Mouse (Mus musculus) liver, embryonic 14.5 days (tissue): ENCODE data around the gene Cc2d1a. TPM values are rescaled to one million over a fixed set of nuclear protein-coding genes. Genes with fewer than 3 reads are reported as not detected.

Source experiments
- ATAC-seq: fragments of 200-750 bp; cut with Nextera tagmentation; 2 replicates; pipeline ENCODE4 v1.8.0; 2017; ENCODE audit warnings: moderate number of reproducible peaks, mild to moderate bottlenecking, moderate library complexity; ENCODE audit not compliant: insufficient read depth
- DNase-seq, 3 experiments: peaks; one replicate each; pipeline ENCODE4 v3.0.0-alpha.2; 2012 to 2013; ENCODE audit warnings: low read depth in 3 of 3, low spot score in 3 of 3
- H3K27ac ChIP-seq: fragments of 300-500 bp; sonication (generic); 2 replicates; pipeline ENCODE4 v1.5.1; 2014; ENCODE audit warnings: moderate library complexity, mild to moderate bottlenecking, control low read depth, inconsistent platforms
- H3K27me3 ChIP-seq: fragments of 300-500 bp; sonication (generic); 2 replicates; pipeline ENCODE4 v1.6.1; 2014; ENCODE audit warnings: mild to moderate bottlenecking, low read length, moderate library complexity; ENCODE audit not compliant: control insufficient read depth, insufficient read depth
- H3K36me3 ChIP-seq: fragments of 300-500 bp; sonication (generic); replicated peaks from 2 replicates; pipeline ENCODE4 v1.6.1; 2014; ENCODE audit warnings: low read depth; ENCODE audit not compliant: control insufficient read depth, insufficient read depth
- H3K4me1 ChIP-seq, 2 experiments: fragments of 200-500 bp in 1 of 2; fragments of 300-500 bp in 1 of 2; sonication (generic) in 1 of 2; replicated peaks; 2 replicates each; pipeline ENCODE4 v1.6.1; 2012 to 2014; ENCODE audit warnings: antibody characterized with exemption in 1 of 2, inconsistent platforms in 1 of 2, low read length in 1 of 2; ENCODE audit not compliant: control insufficient read depth in 2 of 2, insufficient read depth in 2 of 2
- H3K4me2 ChIP-seq: fragments of 300-500 bp; sonication (generic); 2 replicates; pipeline ENCODE4 v1.6.1; 2014; ENCODE audit warnings: low read depth, mild to moderate bottlenecking, control low read depth, moderate library complexity
- H3K4me3 ChIP-seq, 2 experiments: fragments of 200-500 bp in 1 of 2; fragments of 300-500 bp in 1 of 2; sonication (generic) in 1 of 2; 2 replicates each; pipeline ENCODE4 v1.5.1; 2012 to 2014; ENCODE audit warnings: low read depth in 2 of 2, low read length in 2 of 2, mild to moderate bottlenecking in 2 of 2, control low read depth in 1 of 2, inconsistent platforms in 1 of 2, moderate library complexity in 1 of 2; ENCODE audit not compliant: insufficient read depth in 1 of 2
- H3K9ac ChIP-seq: fragments of 300-500 bp; sonication (generic); replicated peaks from 2 replicates; pipeline ENCODE4 v1.6.1; 2014; ENCODE audit warnings: mild to moderate bottlenecking, control low read depth, moderate library complexity
- H3K9me3 ChIP-seq: fragments of 300-500 bp; sonication (generic); 2 replicates; pipeline ENCODE4 v1.6.1; 2016; ENCODE audit warnings: low read length, mixed read lengths; ENCODE audit not compliant: control insufficient read depth
- CTCF ChIP-seq: IDR thresholded peaks from 2 replicates; pipeline ENCODE4 v1.5.1; 2016; ENCODE audit warnings: antibody characterized with exemption, low read depth, control low read depth
- EP300 ChIP-seq: IDR thresholded peaks from 2 replicates; pipeline ENCODE4 v1.6.1; 2016; ENCODE audit warnings: antibody characterized with exemption, low read depth
- WGBS: fragments of 180-500 bp; shearing (Covaris S2); extraction: QIAGEN DNeasy Blood & Tissue Kit; methylation state at CpG from one replicate; pipeline ENCODE4 v1.1.7; 2014; ENCODE audit not compliant: insufficient replicate concordance; 5-methylcytosine and 5-hydroxymethylcytosine counted together
- polyA plus RNA-seq, 2 experiments: library from polyadenylated mRNA; depleted of rRNA in 1 of 2; stranded (reverse) in 1 of 2; unstranded in 1 of 2; fragments of >200 nt; fragmentation: Nextera tagmentation in 1 of 2; extraction: Ambion mirVana in 1 of 2; gene quantifications; 2 replicates each; pipeline versions ENCODE4 v1.2.1 to v1.2.3; 2012 to 2014

Gene Cc2d1a
- polyA plus RNA-seq, 2 experiments = 2.3 to 3.4 TPM

GRCm38 (mm10) chr8:84090585-84090984, 57.2 kb downstream of the Cc2d1a start:
- Histone ChIP-seq H3K27me3 (no peaks in the 10 kb centered on the region), H3K4me1 (no peaks in the 10 kb centered on the region), H3K9me3 (no peaks in the 10 kb centered on the region), H3K4me3 (no peak overlapping the region), H3K27ac (no peak overlapping the region), H3K4me2 (no peak overlapping the region), H3K9ac (no peak overlapping the region), H3K36me3 (peaks cover 5% of the 10 kb centered on the region)
- no peak for DNase-seq
- no peak for ATAC-seq
- TF ChIP-seq CTCF = no peak
- TF ChIP-seq EP300 = no peak
- WGBS = 80% methylated on average over 8 of the region's 8 CpGs

- H3K9me3 ChIP-seq = no peaks in the 10 kb centered on the region
Measured at GRCm38 (mm10) chr8:84089277-84089676, 58.5 kb downstream of the Cc2d1a start.

GRCm38 (mm10) chr8:84087821-84088220, 59.9 kb downstream of the Cc2d1a start:
- H3K27me3 ChIP-seq = no peaks in the 10 kb centered on the region
- no peak for TF ChIP-seq CTCF
- TF ChIP-seq EP300 = no peak
- H3K36me3 ChIP-seq = peaks cover 2% of the 10 kb centered on the region
- H3K9me3 ChIP-seq = no peaks in the 10 kb centered on the region
- 89% methylated on average over 14 of the region's 14 CpGs for WGBS
- no peak overlapping the region for H3K4me2 ChIP-seq
- H3K9ac ChIP-seq = no peak overlapping the region
- no peak overlapping the region for H3K4me3 ChIP-seq
- no peaks in the 10 kb centered on the region for H3K4me1 ChIP-seq
- no peak overlapping the region for H3K27ac ChIP-seq
- no peak for ATAC-seq
- DNase-seq = no peak

More at GRCm38 (mm10) chr8:84089277-84089676, 58.5 kb downstream of the Cc2d1a start:
- H3K36me3 ChIP-seq = peaks cover 2% of the 10 kb centered on the region
- no peak overlapping the region for H3K27ac ChIP-seq
- H3K9ac ChIP-seq = no peak overlapping the region
- no peaks in the 10 kb centered on the region for H3K27me3 ChIP-seq
- no peaks in the 10 kb centered on the region for H3K4me1 ChIP-seq
- no peak for TF ChIP-seq EP300
- TF ChIP-seq CTCF = no peak
- H3K4me2 ChIP-seq = no peak overlapping the region
- ATAC-seq = no peak
- no peak overlapping the region for H3K4me3 ChIP-seq
- WGBS = 69% methylated on average over 9 of the region's 9 CpGs
- DNase-seq = no peak

- ATAC-seq (no peak), DNase-seq (no peak)
- no peaks in the 10 kb centered on the region for H3K27me3 ChIP-seq
- no peak overlapping the region for H3K27ac ChIP-seq
- no peaks in the 10 kb centered on the region for H3K9me3 ChIP-seq
- H3K4me2 ChIP-seq = no peak overlapping the region
- 82% methylated on average over 7 of the region's 7 CpGs for WGBS
- no peaks in the 10 kb centered on the region; the same call in none of the 2 replicates for H3K36me3 ChIP-seq
- H3K4me3 ChIP-seq = no peak overlapping the region
- TF ChIP-seq EP300 (no peak), CTCF (no peak)
- no peaks in the 10 kb centered on the region for H3K4me1 ChIP-seq
- no peak overlapping the region for H3K9ac ChIP-seq
Measured at GRCm38 (mm10) chr8:84087156-84087555, 60.6 kb downstream of the Cc2d1a start.

- H3K4me1 ChIP-seq = no peaks in the 10 kb centered on the region
- WGBS = 82% methylated on average over 42 of the region's 42 CpGs
- H3K4me3 ChIP-seq = no peak overlapping the region
- ATAC-seq (no peak), DNase-seq (no peak)
- no peak overlapping the region for H3K9ac ChIP-seq
- H3K27ac ChIP-seq = no peak overlapping the region
- no peaks in the 10 kb centered on the region for H3K27me3 ChIP-seq
- no peaks in the 10 kb centered on the region; the same call in 1 of the 2 replicates for H3K36me3 ChIP-seq
- no peaks in the 10 kb centered on the region for H3K9me3 ChIP-seq
- H3K4me2 ChIP-seq = no peak overlapping the region
- TF ChIP-seq EP300 (no peak), CTCF (no peak)
Measured at GRCm38 (mm10) chr8:84084341-84085115, 63.2 kb downstream of the Cc2d1a start.
